Mouse (Mus musculus): ENCODE data around the gene Psmd11. TPM values are rescaled to one million over a fixed set of nuclear protein-coding genes. Genes with fewer than 3 reads are reported as not detected.

The Psmd11 gene
- polyA plus RNA-seq, 2 experiments: 56.8 to 152 TPM

- Histone ChIP-seq H3K9ac (replicated peaks) (no peak overlapping the region), H3K27me3 (ENCODE audit: control insufficient read depth, insufficient read depth, low read length) (no peaks in the 10 kb centered on the region), H3K36me3 (replicated peaks; ENCODE audit: control insufficient read depth, insufficient read depth, low read depth) (no peaks in the 10 kb centered on the region), H3K4me1 (replicated peaks; ENCODE audit: control insufficient read depth in 2 of 2, insufficient read depth in 2 of 2, low read length in 1 of 2) (peaks cover 0 to 5% of the 10 kb centered on the region in 2 experiments; a peak in 1 of 4 replicates), H3K9me3 (ENCODE audit: control insufficient read depth, low read length) (no peaks in the 10 kb centered on the region), H3K4me3 (ENCODE audit: insufficient read depth in 1 of 2, low read depth in 2 of 2, low read length in 2 of 2) (no peak overlapping the region), H3K4me2 (ENCODE audit: low read depth) (no peak overlapping the region), H3K27ac (no peak overlapping the region)
- 61% methylated on average over 5 of the region's 5 CpGs for WGBS (ENCODE audit: insufficient replicate concordance)
- no peak for ATAC-seq (ENCODE audit: insufficient read depth)
- TF ChIP-seq CTCF (IDR thresholded peaks at IDR 0.05; ENCODE audit: low read depth) (no peak), EP300 (IDR thresholded peaks at IDR 0.05; ENCODE audit: low read depth) (no peak)
- no peak for DNase-seq (ENCODE audit: low read depth in 3 of 3, low spot score in 3 of 3)
Observed at GRCm38 (mm10) chr11:80509176-80509506, 80.7 kb downstream of the Psmd11 start.

- DNase-seq (ENCODE audit: low read depth in 3 of 3, low spot score in 3 of 3): no peak
- Histone ChIP-seq H3K4me1 (replicated peaks; ENCODE audit: control insufficient read depth in 2 of 2, insufficient read depth in 2 of 2, low read length in 1 of 2) (peaks cover 0 to 5% of the 10 kb centered on the region in 2 experiments; a peak in 1 of 4 replicates), H3K9me3 (ENCODE audit: control insufficient read depth, low read length) (no peaks in the 10 kb centered on the region), H3K9ac (replicated peaks) (no peak overlapping the region), H3K4me2 (ENCODE audit: low read depth) (no peak overlapping the region), H3K4me3 (ENCODE audit: insufficient read depth in 1 of 2, low read depth in 2 of 2, low read length in 2 of 2) (no peak overlapping the region), H3K36me3 (replicated peaks; ENCODE audit: control insufficient read depth, insufficient read depth, low read depth) (no peaks in the 10 kb centered on the region), H3K27me3 (ENCODE audit: control insufficient read depth, insufficient read depth, low read length) (no peaks in the 10 kb centered on the region), H3K27ac (no peak overlapping the region)
- ATAC-seq (ENCODE audit: insufficient read depth): no peak
- TF ChIP-seq EP300 (IDR thresholded peaks at IDR 0.05; ENCODE audit: low read depth) (no peak), CTCF (IDR thresholded peaks at IDR 0.05; ENCODE audit: low read depth) (no peak)
- WGBS (ENCODE audit: insufficient replicate concordance): 66% methylated on average over 10 of the region's 10 CpGs
Observed at GRCm38 (mm10) chr11:80510124-80510523, 81.7 kb downstream of the Psmd11 start.

- TF ChIP-seq CTCF (IDR thresholded peaks at IDR 0.05; ENCODE audit: low read depth) (no peak), EP300 (IDR thresholded peaks at IDR 0.05; ENCODE audit: low read depth) (no peak)
- no peak for DNase-seq (ENCODE audit: low read depth in 3 of 3, low spot score in 3 of 3)
- Histone ChIP-seq H3K4me1 (replicated peaks; ENCODE audit: control insufficient read depth in 2 of 2, insufficient read depth in 2 of 2, low read length in 1 of 2) (peaks cover 0 to 5% of the 10 kb centered on the region in 2 experiments; a peak in 1 of 4 replicates), H3K36me3 (replicated peaks; ENCODE audit: control insufficient read depth, insufficient read depth, low read depth) (no peaks in the 10 kb centered on the region), H3K27ac (no peak overlapping the region), H3K9me3 (ENCODE audit: control insufficient read depth, low read length) (no peaks in the 10 kb centered on the region), H3K27me3 (ENCODE audit: control insufficient read depth, insufficient read depth, low read length) (no peaks in the 10 kb centered on the region), H3K4me3 (ENCODE audit: insufficient read depth in 1 of 2, low read depth in 2 of 2, low read length in 2 of 2) (no peak overlapping the region), H3K9ac (replicated peaks) (no peak overlapping the region), H3K4me2 (ENCODE audit: low read depth) (no peak overlapping the region)
- ATAC-seq (ENCODE audit: insufficient read depth): no peak
- WGBS (ENCODE audit: insufficient replicate concordance): 71% methylated on average over 19 of the region's 19 CpGs
Observed at GRCm38 (mm10) chr11:80512313-80513056, 84.1 kb downstream of the Psmd11 start.

GRCm38 (mm10) chr11:80513796-80514195, 85.4 kb downstream of the Psmd11 start:
- no peak for DNase-seq (ENCODE audit: low read depth in 3 of 3, low spot score in 3 of 3)
- Histone ChIP-seq H3K4me3 (ENCODE audit: insufficient read depth in 1 of 2, low read depth in 2 of 2, low read length in 2 of 2) (no peak overlapping the region), H3K9me3 (ENCODE audit: control insufficient read depth, low read length) (no peaks in the 10 kb centered on the region), H3K36me3 (replicated peaks; ENCODE audit: control insufficient read depth, insufficient read depth, low read depth) (no peaks in the 10 kb centered on the region), H3K4me2 (ENCODE audit: low read depth) (no peak overlapping the region), H3K27me3 (ENCODE audit: control insufficient read depth, insufficient read depth, low read length) (no peaks in the 10 kb centered on the region), H3K9ac (replicated peaks) (no peak overlapping the region), H3K27ac (no peak overlapping the region), H3K4me1 (replicated peaks; ENCODE audit: control insufficient read depth in 2 of 2, insufficient read depth in 2 of 2, low read length in 1 of 2) (no peaks in the 10 kb centered on the region)
- WGBS (ENCODE audit: insufficient replicate concordance): 32% methylated on average over 7 of the region's 7 CpGs
- no peak for ATAC-seq (ENCODE audit: insufficient read depth)
- TF ChIP-seq EP300 (IDR thresholded peaks at IDR 0.05; ENCODE audit: low read depth) (no peak), CTCF (IDR thresholded peaks at IDR 0.05; ENCODE audit: low read depth) (no peak)

GRCm38 (mm10) chr11:80515346-80515745, 86.9 kb downstream of the Psmd11 start:
- 79% methylated on average over 1 of the region's 1 CpGs for WGBS (ENCODE audit: insufficient replicate concordance)

More at GRCm38 (mm10) chr11:80515346-80515745, 86.9 kb downstream of the Psmd11 start:
- no peak overlapping the region for H3K4me3 ChIP-seq (ENCODE audit: insufficient read depth in 1 of 2, low read depth in 2 of 2, low read length in 2 of 2)
- no peaks in the 10 kb centered on the region for H3K4me1 ChIP-seq (replicated peaks; ENCODE audit: control insufficient read depth in 2 of 2, insufficient read depth in 2 of 2, low read length in 1 of 2)
- no peak overlapping the region for H3K4me2 ChIP-seq (ENCODE audit: low read depth)
- no peak for DNase-seq (ENCODE audit: low read depth in 3 of 3, low spot score in 3 of 3)
- no peak for ATAC-seq (ENCODE audit: insufficient read depth)
- no peak overlapping the region for H3K9ac ChIP-seq (replicated peaks)
- TF ChIP-seq CTCF (IDR thresholded peaks at IDR 0.05; ENCODE audit: low read depth) (no peak), EP300 (IDR thresholded peaks at IDR 0.05; ENCODE audit: low read depth) (no peak)
- no peaks in the 10 kb centered on the region for H3K27me3 ChIP-seq (ENCODE audit: control insufficient read depth, insufficient read depth, low read length)
- H3K36me3 ChIP-seq (replicated peaks; ENCODE audit: control insufficient read depth, insufficient read depth, low read depth): no peaks in the 10 kb centered on the region
- H3K9me3 ChIP-seq (ENCODE audit: control insufficient read depth, low read length): no peaks in the 10 kb centered on the region
- H3K27ac ChIP-seq: no peak overlapping the region

Data from liver, embryonic 14.5 days (tissue).